Mouse (Mus musculus): Measurements from ENCODE around the gene Baz2b. TPM values are rescaled to one million over a fixed set of nuclear protein-coding genes. Genes with fewer than 3 reads are reported as not detected.

Baz2b gene
- polyA plus RNA-seq (2012; rRNA removed), result 8.6 and 10.4 TPM in 2 replicates

DNA sequence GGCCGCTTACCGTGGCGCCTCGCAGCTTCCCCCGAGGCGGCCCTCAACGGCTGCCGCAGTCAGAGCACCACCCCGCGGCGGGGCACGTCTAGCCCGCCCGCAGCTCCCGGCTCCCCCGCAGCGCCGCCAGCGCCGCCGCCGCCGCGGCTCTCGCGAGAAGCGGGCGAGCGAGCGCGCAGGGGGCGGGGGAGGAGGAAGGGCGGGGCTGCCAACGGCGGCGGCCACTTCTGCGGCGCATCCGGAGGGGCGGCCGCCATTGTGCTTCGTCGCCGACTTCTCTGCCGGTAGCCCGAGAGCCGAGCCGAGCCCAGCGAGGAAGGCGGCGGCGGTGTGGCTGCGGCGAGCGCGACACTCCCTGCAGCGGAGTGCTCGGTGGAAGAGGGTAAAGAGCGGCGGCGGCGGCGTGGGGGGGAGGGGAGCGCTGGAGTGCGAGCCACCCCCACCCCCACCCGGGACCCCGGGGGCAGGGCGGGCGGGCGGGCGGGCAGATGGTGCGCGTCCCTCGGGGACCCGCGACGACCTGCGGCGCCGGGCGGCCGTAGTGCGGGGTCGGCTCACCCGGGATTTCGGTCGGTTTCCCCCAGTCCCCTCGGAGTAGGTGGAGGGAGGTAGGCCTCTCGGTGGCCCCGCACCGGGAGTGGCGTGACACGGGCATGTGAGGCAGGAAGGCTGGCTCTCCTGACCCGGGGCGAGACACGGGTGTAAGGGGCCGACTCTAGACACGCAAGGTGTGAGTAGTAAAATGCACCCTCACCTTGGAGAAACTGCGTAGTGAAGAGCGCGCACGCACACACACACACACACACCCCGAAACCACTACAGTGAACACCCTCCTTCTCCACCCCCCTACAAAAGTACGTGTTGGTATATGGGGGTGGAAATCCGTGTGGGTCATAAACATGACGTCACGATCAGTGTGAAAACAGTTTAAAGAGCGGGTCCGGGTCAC lies at the start of gene Baz2b, which contains the start of gene March7:
Baz2b (minus strand) TSS at position 137 of the 949 bp plus-strand sequence.
March7 (plus strand) TSS at position 185 of the 949 bp plus-strand sequence.

DNA sequence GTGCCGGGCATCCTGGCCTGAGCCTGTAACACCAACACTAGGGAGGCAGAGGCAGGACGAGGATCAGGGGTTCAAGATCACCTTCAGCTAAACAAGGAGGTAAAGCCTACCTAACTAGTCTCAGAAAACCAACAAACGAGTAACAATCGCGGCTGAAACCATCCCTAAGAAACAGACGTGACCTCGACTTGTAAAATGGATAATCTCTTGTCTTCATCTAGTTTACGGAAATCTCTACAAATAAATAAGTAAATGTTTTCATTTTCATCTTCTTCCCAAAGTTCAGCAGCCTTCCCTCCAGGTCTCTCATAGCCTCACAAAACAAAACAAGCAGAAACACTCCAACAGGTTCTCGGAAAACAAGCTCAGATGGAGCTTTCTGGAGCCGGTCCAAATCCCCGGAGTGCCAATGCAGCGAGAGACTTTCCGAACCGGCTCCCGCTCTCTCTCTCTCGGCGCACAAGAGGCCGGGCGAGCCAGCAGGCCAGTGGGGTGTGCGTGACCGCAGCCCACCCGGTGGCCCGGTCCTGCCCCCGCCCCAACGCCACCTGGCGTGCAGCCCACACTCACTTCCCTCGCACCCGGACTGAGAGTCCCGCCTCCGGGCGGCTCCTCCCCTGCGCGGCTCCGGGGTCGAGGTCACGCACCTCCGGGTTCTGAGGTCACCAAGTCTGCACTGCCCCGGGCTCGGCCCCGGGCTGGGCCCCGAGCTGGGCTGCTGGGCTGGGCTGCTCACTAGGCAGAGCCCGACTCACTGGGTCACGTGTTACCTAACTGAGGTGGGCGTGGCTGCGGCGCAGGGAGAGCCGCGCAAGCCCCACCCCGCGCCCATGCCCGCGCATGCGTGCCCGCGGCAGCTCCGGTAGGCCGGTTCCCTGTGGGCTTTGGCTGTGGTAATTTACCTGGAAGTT lies 327.6 kb downstream of the Baz2b start, which contains the start of gene Wdsub1:
Wdsub1 (minus strand) TSS at position 761 of the 911 bp plus-strand sequence.

Other genes with a start within 250 kb of the Baz2b start
- 13.3 and 14.9 TPM in 2 replicates for gene March7, start within 50 bp of the Baz2b start, polyA plus RNA-seq (2012; rRNA removed)
- 95.1 and 106 TPM in 2 replicates for gene Cd302, start 74.6 kb upstream of the Baz2b start, polyA plus RNA-seq (2012; rRNA removed)
- 1.8 and 2.3 TPM in 2 replicates for gene Ly75, start 173.5 kb upstream of the Baz2b start, polyA plus RNA-seq (2012; rRNA removed)